Mouse (Mus musculus) frontal cortex, postnatal 14 days (tissue): ENCODE data around the gene Lage3.
"Not testable (repeated sequence)": the region's sequence is repeated elsewhere in the genome, so short reads cannot be mapped to it uniquely, and the experiment has no call there.

Experiments
- DNase-seq, 2 experiments: peaks; one replicate each; pipeline ENCODE4 v3.0.0; 2022; ENCODE audit warnings: low spot score in 2 of 2

The Lage3 gene

DNA sequence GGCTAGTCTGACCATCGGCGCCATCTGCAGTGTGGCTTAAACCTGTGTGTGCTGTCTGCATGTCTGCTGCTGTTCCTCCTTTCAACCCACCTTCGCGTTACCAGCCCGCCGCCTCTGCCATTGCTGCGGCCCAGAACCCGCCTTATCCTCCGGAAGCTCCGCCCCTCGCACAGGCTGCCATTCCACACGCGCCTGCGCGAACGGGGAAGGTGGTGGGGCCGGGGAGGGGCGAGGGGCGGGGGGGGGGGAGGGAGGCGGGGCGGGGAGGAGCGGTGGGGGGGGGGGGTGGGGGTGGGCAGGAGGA, at the start of gene Lage3:
Lage3 (minus strand) TSS at position 152 of the 304 bp plus-strand sequence.
- DNase-seq, result peak; percentile 60 to 72

GRCm38 (mm10) chrX:74400136-74400535, 46.7 kb upstream of the Lage3 start:
- no peak for DNase-seq

DNA sequence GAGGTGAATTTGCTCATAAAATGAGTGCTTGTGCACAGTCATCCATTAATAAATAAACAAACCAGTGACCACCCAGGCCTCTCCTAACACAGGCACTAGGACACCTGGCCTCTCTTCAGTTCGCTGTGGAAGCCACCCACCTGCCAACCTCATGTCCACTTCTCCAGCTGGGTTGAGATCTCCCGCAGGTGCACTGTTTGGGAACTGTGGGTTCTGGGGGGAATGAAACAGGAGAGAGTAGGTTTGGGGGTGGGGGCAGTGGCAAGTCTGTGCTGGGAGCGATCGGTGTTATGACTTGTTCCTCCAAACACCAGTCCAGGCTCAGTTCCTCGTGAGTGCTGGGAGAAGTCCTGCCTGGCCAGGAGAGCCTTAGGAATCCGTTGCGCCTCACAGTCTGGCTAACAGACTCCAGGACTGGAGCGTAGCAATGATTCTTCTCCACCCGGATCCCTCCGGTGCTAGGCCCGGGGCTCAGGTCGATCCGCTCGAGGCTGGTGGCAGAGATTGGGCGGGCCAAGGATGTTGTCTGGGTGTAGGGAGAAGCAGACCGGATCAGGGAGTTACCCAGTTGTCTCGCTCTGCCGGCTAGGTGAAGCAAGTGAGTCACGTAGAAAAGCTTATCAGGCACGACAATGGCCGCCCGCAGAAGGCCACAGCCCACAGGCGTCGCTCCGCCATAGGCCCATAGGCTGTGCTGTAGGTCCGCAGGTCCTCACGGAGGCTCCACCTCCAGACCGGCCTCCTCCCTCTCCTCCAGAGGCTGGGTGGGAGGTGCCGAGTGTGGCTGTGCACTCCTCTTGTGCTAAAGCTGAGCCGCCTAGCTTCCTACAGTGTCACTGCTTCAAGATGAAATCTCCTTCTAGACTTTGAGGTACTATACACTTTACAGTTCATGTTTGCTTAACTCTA, 39.4 kb upstream of the Lage3 start, which contains the start of the genes Fam3a and Ikbkg:
Fam3a (minus strand) TSS at position 738 of the 909 bp plus-strand sequence.
Ikbkg (plus strand) TSS at position 756 of the 909 bp plus-strand sequence.
- DNase-seq, result peak; percentile 70 to 73

DNA sequence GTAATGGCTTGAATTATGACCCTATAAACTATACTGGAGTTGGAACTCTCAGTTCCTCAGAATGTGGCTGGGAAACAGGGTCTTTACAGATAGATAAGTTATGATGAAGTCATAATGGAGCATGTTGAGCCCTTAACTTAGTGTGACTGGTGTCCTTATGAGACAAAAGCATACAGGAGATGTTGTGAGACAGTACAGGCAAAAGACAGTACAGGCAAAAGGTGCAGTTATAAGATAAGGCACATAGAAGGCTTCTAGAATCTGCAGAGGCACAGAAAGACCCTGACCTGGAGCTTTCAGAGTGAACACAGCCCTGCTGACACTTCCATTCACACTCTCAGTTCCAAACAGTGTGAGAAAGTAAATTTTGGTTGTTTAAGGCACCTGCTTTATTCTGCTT, 34.7 kb upstream of the Lage3 start:
- DNase-seq, result no peak

GRCm38 (mm10) chrX:74384451-74384850, 31.0 kb upstream of the Lage3 start:
- DNase-seq, result no peak

- DNase-seq, result peak; percentile 67 to 75
These were observed 19.6 kb upstream of the Lage3 start, which contains the start of the genes Ubl4a and Slc10a3 for GRCm38 (mm10) chrX:74372888-74373549. Gene Ubl4a (minus strand): TSS chrX:74373218. Gene Slc10a3 (minus strand): TSS chrX:74373349.

GRCm38 (mm10) chrX:74368209-74368909, 14.9 kb upstream of the Lage3 start:
- peak; percentile 33 to 48 for DNase-seq

DNA sequence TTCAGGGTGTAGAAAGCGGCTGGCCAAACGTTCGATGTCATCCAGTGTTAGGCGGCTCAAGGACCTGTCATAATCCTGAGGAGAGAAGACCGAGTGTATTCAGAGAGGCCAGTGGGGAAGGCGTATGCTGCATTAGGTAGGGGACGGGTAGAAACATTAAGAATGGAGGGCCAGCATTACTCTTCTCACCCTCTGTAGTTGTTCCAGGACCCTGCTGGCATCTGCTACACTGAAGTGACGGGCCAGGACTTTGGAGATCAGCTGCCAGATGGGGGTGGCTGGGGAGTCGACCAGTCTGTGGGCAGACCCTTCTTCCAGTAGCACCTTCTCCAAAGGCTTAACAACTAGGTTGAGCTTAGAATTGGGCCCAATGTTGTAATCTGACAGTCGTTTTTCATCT, 14.1 kb upstream of the Lage3 start:
- DNase-seq, result no peak

DNA sequence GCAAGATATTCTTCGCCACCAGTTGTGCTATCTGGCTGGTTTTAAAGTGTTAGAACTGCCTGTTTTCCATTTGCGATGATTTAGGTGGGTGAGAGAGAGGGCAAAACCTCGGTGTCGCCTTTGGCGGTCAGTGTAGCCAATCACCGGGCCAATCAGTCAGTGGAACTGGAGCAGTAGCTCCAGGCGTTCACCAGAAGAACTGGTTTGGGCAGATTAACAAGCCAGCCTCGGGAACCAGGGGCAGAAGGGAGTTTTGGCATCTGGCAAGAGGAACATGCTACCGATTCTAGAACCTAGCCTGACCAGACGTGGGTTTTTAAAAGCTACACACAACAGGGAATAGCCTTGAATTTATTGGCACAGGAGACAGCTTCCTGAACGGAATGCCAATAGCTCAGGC, 5.8 kb upstream of the Lage3 start:
- DNase-seq, result no peak

GRCm38 (mm10) chrX:74357069-74357468, 3.7 kb upstream of the Lage3 start:
- DNase-seq, result not testable (repeated sequence)

DNA sequence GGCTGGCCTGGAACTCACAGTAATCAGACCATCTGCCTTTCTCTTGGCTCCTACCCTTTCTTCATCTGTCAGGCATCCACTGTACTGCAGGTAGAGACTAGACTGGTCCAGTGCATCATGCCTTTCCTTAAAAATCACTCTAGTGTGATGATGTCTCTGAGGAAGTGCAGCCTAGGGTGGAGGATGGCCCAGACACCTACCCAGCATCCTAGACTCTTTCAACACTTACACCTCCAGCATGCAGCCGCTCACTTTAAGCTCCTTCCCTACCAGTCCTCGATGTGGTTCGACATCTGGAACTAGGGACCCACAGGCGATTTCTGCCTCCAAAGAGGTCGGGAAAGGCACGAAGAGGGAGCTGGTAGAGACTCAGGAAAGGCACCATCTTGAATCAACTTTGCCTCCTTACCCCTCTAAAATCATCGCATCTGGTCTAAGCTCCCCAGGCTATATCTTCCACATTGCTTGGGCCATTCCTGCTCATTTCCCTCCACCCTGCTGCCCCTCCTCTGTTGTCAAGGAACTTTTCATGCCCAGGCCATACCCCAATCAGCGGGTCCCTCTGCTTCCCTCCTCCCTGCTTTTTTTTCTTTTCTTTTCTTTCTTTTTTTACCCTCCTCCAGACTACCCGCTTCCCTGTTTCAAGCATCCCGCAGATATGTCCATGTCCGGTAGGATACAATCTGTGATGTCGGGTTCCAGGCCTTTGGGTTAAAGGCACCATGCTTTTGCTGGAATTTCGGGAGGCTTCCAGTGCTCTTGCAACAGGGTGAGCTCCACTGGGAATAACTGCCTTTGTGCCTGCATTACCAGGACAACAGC, 562 bp downstream of the Lage3 start:
- DNase-seq, result no peak

DNA sequence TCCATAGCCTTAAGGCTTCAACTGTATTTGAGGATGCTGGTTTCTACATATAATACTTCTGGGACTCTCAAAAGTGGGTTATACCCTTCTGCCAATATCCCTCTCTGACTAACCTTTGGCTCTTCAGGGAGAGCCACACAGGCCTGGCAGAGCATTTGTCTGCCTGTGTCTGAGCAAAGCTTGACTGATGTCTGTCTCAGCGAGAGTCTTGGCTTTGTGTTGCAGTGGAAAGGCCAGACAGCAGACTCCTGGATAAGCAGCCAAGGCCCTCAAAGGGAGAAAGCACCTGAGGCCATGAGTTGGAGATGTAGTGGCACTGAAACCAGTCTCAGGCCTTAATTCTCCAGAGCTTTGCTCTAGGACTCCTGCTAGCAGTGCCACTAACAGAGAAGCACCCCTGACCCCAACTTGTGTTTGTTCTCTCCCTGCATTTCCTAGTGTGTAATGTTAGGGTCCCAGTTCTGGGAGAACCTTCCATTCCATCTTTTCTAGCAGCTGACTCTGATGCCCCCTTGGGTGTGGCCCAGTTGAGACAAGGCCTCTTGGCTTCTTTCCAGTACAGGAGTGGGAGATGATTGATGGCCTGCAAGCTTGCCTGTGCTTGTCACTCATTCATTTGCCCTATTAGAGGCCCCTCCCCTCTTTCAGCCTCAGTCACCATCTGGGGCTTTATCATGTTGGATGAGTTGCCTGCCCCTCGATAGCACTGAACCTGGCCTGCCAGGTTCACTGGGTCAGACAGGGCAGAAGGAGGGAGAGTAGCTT, 23.1 kb downstream of the Lage3 start:
- no peak for DNase-seq

- no peak for DNase-seq
These were observed 24.2 kb downstream of the Lage3 start for GRCm38 (mm10) chrX:74329215-74329671.

DNA sequence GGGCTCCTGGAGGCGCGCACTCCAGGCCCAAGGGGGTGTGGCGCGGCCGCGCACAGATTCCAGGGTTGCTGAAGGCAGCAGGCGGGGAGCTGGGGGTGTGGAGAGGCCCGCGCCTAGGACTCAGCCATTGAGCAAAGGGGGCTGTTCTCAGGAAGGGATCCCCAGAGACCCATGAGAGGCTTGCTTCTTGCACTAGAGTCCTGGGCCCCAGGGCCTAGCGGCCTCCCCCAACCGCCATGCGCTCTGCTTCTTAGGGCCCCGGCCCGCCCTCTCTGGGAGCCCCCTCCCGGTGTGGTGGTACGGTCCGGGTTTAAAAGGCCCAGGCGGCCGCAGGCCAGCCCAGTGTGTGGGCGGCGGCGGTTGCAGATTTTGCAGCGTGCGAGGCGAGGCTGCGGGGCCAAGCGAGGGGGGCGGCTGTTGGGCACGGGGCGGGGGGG, 24.7 kb downstream of the Lage3 start, which contains the start of gene Plxna3:
Plxna3 (plus strand) TSS at position 342 of the 437 bp plus-strand sequence.
- DNase-seq, result peak; percentile 23 to 54

GRCm38 (mm10) chrX:74312540-74313464, 40.6 kb downstream of the Lage3 start, which contains the start of gene Fam50a:
Gene Fam50a (plus strand): TSS chrX:74313033.
- DNase-seq, result peak; percentile 84

GRCm38 (mm10) chrX:74304867-74305700, 48.3 kb downstream of the Lage3 start, which contains the start of gene Gdi1:
Gene Gdi1 (plus strand): TSS chrX:74304998.
- peak; percentile 59 to 61 for DNase-seq
